Mouse (Mus musculus) MEL (cell line): ENCODE measurements around the gene Olfr56. TPM values are rescaled to one million over a fixed set of nuclear protein-coding genes. Genes with fewer than 3 reads are reported as not detected.

Source experiments
- DNase-seq: peaks from one replicate; pipeline ENCODE4 v3.0.0; 2011; ENCODE audit warnings: low read depth, low spot score
- H3K27ac ChIP-seq: 2 replicates; pipeline ENCODE4 v1.5.1; 2012; ENCODE audit warnings: low read depth, mild to moderate bottlenecking, control low read depth, low read length, moderate library complexity; ENCODE audit not compliant: control insufficient read depth
- H3K27me3 ChIP-seq, 2 experiments: fragments of 150-350 bp in 1 of 2; sonication (generic) in 1 of 2; 2 replicates each; pipeline ENCODE4 v1.6.1; 2012; ENCODE audit warnings: low read length in 2 of 2, mild to moderate bottlenecking in 2 of 2, improper control_type of control experiment in 1 of 2, moderate library complexity in 1 of 2; ENCODE audit not compliant: insufficient read depth in 2 of 2, control insufficient read depth in 1 of 2
- H3K36me3 ChIP-seq, 2 experiments: 2 replicates each; pipeline ENCODE4 v1.6.1; 2012 to 2014; ENCODE audit warnings: low read length in 2 of 2, improper control_type of control experiment in 1 of 2, inconsistent platforms in 1 of 2, mild to moderate bottlenecking in 1 of 2; ENCODE audit not compliant: insufficient read depth in 2 of 2, control insufficient read depth in 1 of 2
- H3K4me1 ChIP-seq, 2 experiments: fragments of 150-350 bp in 1 of 2; sonication (generic) in 1 of 2; 2 replicates each; pipeline ENCODE4 v1.6.1; 2012; ENCODE audit warnings: low read length in 2 of 2, improper control_type of control experiment in 1 of 2, mild to moderate bottlenecking in 1 of 2; ENCODE audit not compliant: insufficient read depth in 2 of 2, control insufficient read depth in 1 of 2
- H3K4me3 ChIP-seq, 2 experiments: fragments of 150-350 bp in 1 of 2; sonication (generic) in 1 of 2; 2 replicates each; pipeline ENCODE4 v1.5.1; 2012; ENCODE audit warnings: low read depth in 2 of 2, low read length in 2 of 2, mild to moderate bottlenecking in 2 of 2, moderate library complexity in 2 of 2, control low read depth in 1 of 2, improper control_type of control experiment in 1 of 2; ENCODE audit not compliant: control insufficient read depth in 1 of 2, insufficient read depth in 1 of 2
- H3K79me2 ChIP-seq: 2 replicates; pipeline ENCODE4 v1.6.1; 2012; ENCODE audit warnings: mild to moderate bottlenecking, low read length, moderate library complexity; ENCODE audit not compliant: control insufficient read depth, poor library complexity, insufficient read depth
- H3K9ac ChIP-seq: 2 replicates; pipeline ENCODE4 v1.6.1; 2012; ENCODE audit warnings: low read depth, mild to moderate bottlenecking, control low read depth, low read length, moderate library complexity; ENCODE audit not compliant: control insufficient read depth, poor library complexity, severe bottlenecking
- H3K9me3 ChIP-seq: fragments of 150-350 bp; sonication (generic); replicated peaks from 2 replicates; pipeline ENCODE4 v1.6.1; 2012; ENCODE audit warnings: mild to moderate bottlenecking, low read length, improper control_type of control experiment, moderate library complexity; ENCODE audit not compliant: insufficient read depth
- BHLHE40 ChIP-seq: IDR thresholded peaks from 2 replicates; pipeline ENCODE4 v1.6.1; 2012; ENCODE audit warnings: low read depth, mild to moderate bottlenecking, inconsistent platforms, low read length, improper control_type of control experiment, borderline replicate concordance
- CHD1 ChIP-seq: IDR thresholded peaks from 2 replicates; pipeline ENCODE4 v1.6.1; 2012; ENCODE audit warnings: low read depth, mild to moderate bottlenecking, inconsistent platforms, low read length, improper control_type of control experiment
- CHD2 ChIP-seq: IDR thresholded peaks from 2 replicates; pipeline ENCODE4 v1.6.1; 2011; ENCODE audit warnings: low read length, improper control_type of control experiment
- CTCF ChIP-seq, 3 experiments: IDR thresholded peaks in 2 of 3; conservative IDR thresholded peaks in 1 of 3; 2 replicates each; pipeline ENCODE4 v1.5.1; 2011 to 2012; ENCODE audit warnings: low read length in 3 of 3, low read depth in 2 of 3, mild to moderate bottlenecking in 2 of 3, improper control_type of control experiment in 1 of 3, inconsistent platforms in 1 of 3, mixed read lengths in 1 of 3, moderate library complexity in 1 of 3; ENCODE audit not compliant: control insufficient read depth in 1 of 3, insufficient read depth in 1 of 3, poor library complexity in 1 of 3, severe bottlenecking in 1 of 3
- E2F4 ChIP-seq: IDR thresholded peaks from 2 replicates; pipeline ENCODE4 v1.6.1; 2011; ENCODE audit warnings: low read depth, low read length, improper control_type of control experiment, borderline replicate concordance
- ELF1 ChIP-seq: IDR thresholded peaks from 2 replicates; pipeline ENCODE4 v1.6.1; 2014; ENCODE audit warnings: low read depth, mild to moderate bottlenecking, inconsistent platforms, low read length, improper control_type of control experiment, moderate library complexity
- EP300 ChIP-seq, 2 experiments: IDR thresholded peaks; 2 replicates each; pipeline ENCODE4 v1.6.1; 2011; ENCODE audit warnings: improper control_type of control experiment in 2 of 2, low read length in 2 of 2, low read depth in 1 of 2, mild to moderate bottlenecking in 1 of 2
- ETS1 ChIP-seq: IDR thresholded peaks from 2 replicates; pipeline ENCODE4 v1.6.1; 2012; ENCODE audit warnings: low read depth, mild to moderate bottlenecking, inconsistent platforms, low read length, improper control_type of control experiment, moderate library complexity
- GABPA ChIP-seq: IDR thresholded peaks from 2 replicates; pipeline ENCODE4 v1.6.1; 2012; ENCODE audit warnings: low read depth, mild to moderate bottlenecking, inconsistent platforms, low read length, improper control_type of control experiment, moderate library complexity
- GATA1 ChIP-seq: IDR thresholded peaks from 2 replicates; pipeline ENCODE4 v1.6.1; 2011; ENCODE audit warnings: low read depth, low read length, improper control_type of control experiment
- HCFC1 ChIP-seq: IDR thresholded peaks from 2 replicates; pipeline ENCODE4 v1.6.1; 2012; ENCODE audit warnings: low read depth, mild to moderate bottlenecking, inconsistent platforms, low read length, improper control_type of control experiment, moderate library complexity
- JUND ChIP-seq: IDR thresholded peaks from 2 replicates; pipeline ENCODE4 v1.6.1; 2011; ENCODE audit warnings: low read depth, mild to moderate bottlenecking, improper control_type of control experiment, low read length
- KAT2A ChIP-seq: conservative IDR thresholded peaks from 2 replicates; pipeline ENCODE4 v1.6.1; 2012; ENCODE audit warnings: low read depth, low read length, improper control_type of control experiment, inconsistent platforms
- MAX ChIP-seq: IDR thresholded peaks from 2 replicates; pipeline ENCODE4 v1.6.1; 2011; ENCODE audit warnings: low read length, improper control_type of control experiment
- MAZ ChIP-seq: IDR thresholded peaks from 2 replicates; pipeline ENCODE4 v1.6.1; 2012; ENCODE audit warnings: low read depth, mild to moderate bottlenecking, inconsistent platforms, low read length, improper control_type of control experiment
- MXI1 ChIP-seq: IDR thresholded peaks from 2 replicates; pipeline ENCODE4 v1.6.1; 2011; ENCODE audit warnings: mild to moderate bottlenecking, low read depth, low read length, improper control_type of control experiment
- MYB ChIP-seq: IDR thresholded peaks from 2 replicates; pipeline ENCODE4 v1.6.1; 2011; ENCODE audit warnings: mild to moderate bottlenecking, low read depth, low read length, improper control_type of control experiment
- MYC ChIP-seq: IDR thresholded peaks from 2 replicates; pipeline ENCODE4 v1.6.1; 2011; ENCODE audit warnings: low read depth, mild to moderate bottlenecking, low read length, improper control_type of control experiment, moderate library complexity
- NELFE ChIP-seq: IDR thresholded peaks from 2 replicates; pipeline ENCODE4 v1.6.1; 2011; ENCODE audit warnings: low read depth, low read length, improper control_type of control experiment
- POLR2A ChIP-seq, 2 experiments: IDR thresholded peaks; 2 replicates each; pipeline ENCODE4 v1.6.1; 2011 to 2012; ENCODE audit warnings: low read length in 2 of 2, mild to moderate bottlenecking in 2 of 2, control low read depth in 1 of 2, improper control_type of control experiment in 1 of 2, low read depth in 1 of 2, moderate library complexity in 1 of 2; ENCODE audit not compliant: control insufficient read depth in 1 of 2, insufficient read depth in 1 of 2, poor library complexity in 1 of 2
- POLR2AphosphoS2 ChIP-seq: IDR thresholded peaks from 2 replicates; pipeline ENCODE4 v1.6.1; 2011; ENCODE audit warnings: low read length, improper control_type of control experiment
- POLR2AphosphoS5 ChIP-seq: IDR thresholded peaks from 2 replicates; pipeline ENCODE4 v1.6.1; 2012; ENCODE audit warnings: low read depth, borderline replicate concordance, mild to moderate bottlenecking, inconsistent platforms, low read length, moderate library complexity, mixed read lengths
- RAD21 ChIP-seq: IDR thresholded peaks from 2 replicates; pipeline ENCODE4 v1.6.1; 2011; ENCODE audit warnings: mild to moderate bottlenecking, low read depth, low read length, improper control_type of control experiment
- RCOR1 ChIP-seq: IDR thresholded peaks from 2 replicates; pipeline ENCODE4 v1.6.1; 2012; ENCODE audit warnings: low read depth, mild to moderate bottlenecking, inconsistent platforms, low read length, improper control_type of control experiment
- SIN3A ChIP-seq: IDR thresholded peaks from 2 replicates; pipeline ENCODE4 v1.6.1; 2012; ENCODE audit warnings: low read length, improper control_type of control experiment, inconsistent platforms
- SMC3 ChIP-seq: IDR thresholded peaks from 2 replicates; pipeline ENCODE4 v1.6.1; 2011; ENCODE audit warnings: low read depth, low read length, improper control_type of control experiment
- TAL1 ChIP-seq: IDR thresholded peaks from 2 replicates; pipeline ENCODE4 v1.6.1; 2012; ENCODE audit warnings: mild to moderate bottlenecking, inconsistent platforms, low read length, moderate library complexity, mixed read lengths
- TBP ChIP-seq: IDR thresholded peaks from 2 replicates; pipeline ENCODE4 v1.8.0; 2011; ENCODE audit warnings: low read depth, low read length, improper control_type of control experiment
- TCF12 ChIP-seq: IDR thresholded peaks from 2 replicates; pipeline ENCODE4 v1.6.1; 2014; ENCODE audit warnings: low read depth, mild to moderate bottlenecking, inconsistent platforms, low read length, improper control_type of control experiment, moderate library complexity
- UBTF ChIP-seq: IDR thresholded peaks from 2 replicates; pipeline ENCODE4 v1.6.1; 2012; ENCODE audit warnings: low read depth, mild to moderate bottlenecking, inconsistent platforms, low read length, improper control_type of control experiment, moderate library complexity, borderline replicate concordance; ENCODE audit not compliant: insufficient read depth
- USF1 ChIP-seq: IDR thresholded peaks from 2 replicates; pipeline ENCODE4 v1.6.1; 2014; ENCODE audit warnings: low read depth, mild to moderate bottlenecking, inconsistent platforms, low read length, improper control_type of control experiment, moderate library complexity
- ZC3H11A ChIP-seq: IDR thresholded peaks from 2 replicates; pipeline ENCODE4 v1.6.1; 2012; ENCODE audit warnings: low read depth, mild to moderate bottlenecking, inconsistent platforms, low read length, improper control_type of control experiment
- ZKSCAN1 ChIP-seq: IDR thresholded peaks from 2 replicates; pipeline ENCODE4 v1.6.1; 2012; ENCODE audit warnings: low read depth, mild to moderate bottlenecking, inconsistent platforms, low read length, improper control_type of control experiment, moderate library complexity
- ZMIZ1 ChIP-seq: IDR thresholded peaks from 2 replicates; pipeline ENCODE4 v1.6.1; 2012; ENCODE audit warnings: low read depth, mild to moderate bottlenecking, inconsistent platforms, low read length, improper control_type of control experiment, moderate library complexity
- ZNF384 ChIP-seq: IDR thresholded peaks from 2 replicates; pipeline ENCODE4 v1.6.1; 2012; ENCODE audit warnings: low read depth, mild to moderate bottlenecking, inconsistent platforms, low read length, improper control_type of control experiment
- polyA plus RNA-seq, 2 experiments: library from polyadenylated mRNA; stranded (reverse) in 1 of 2; unstranded in 1 of 2; fragments of >175 nt in 1 of 2; fragments of >200 nt in 1 of 2; gene quantifications; 2 replicates each; pipeline versions ENCODE4 v1.2.1 to v1.2.4; 2012; ENCODE audit warnings: low replicate concordance in 2 of 2, low read depth in 1 of 2; ENCODE audit not compliant: insufficient read length in 2 of 2, insufficient read depth in 1 of 2, missing spikeins in 1 of 2
- total RNA-seq: library from RNA; depleted of rRNA; stranded (reverse); fragments of 300-350 nt; gene quantifications from 2 replicates; pipeline ENCODE4 v1.2.3, GENCODE M21; 2012

Olfr56 gene
- total and polyA plus RNA-seq, 3 experiments: 0.58 to 0.92 TPM; not detected in 1

GRCm38 (mm10) chr11:49087830-49088616, 109.3 kb downstream of the Olfr56 start:
- Histone ChIP-seq H3K4me3 (peak overlapping the region; percentile 36 to 41; a peak in 3 of 4 replicates), H3K9ac (peak overlapping the region; percentile 62), H3K4me1 (peaks cover 67 to 75% of the 10 kb centered on the region in 2 experiments), H3K27ac (peak overlapping the region; percentile 78)
- DNase-seq: peak; percentile 90
- TF ChIP-seq CTCF (IDR thresholded peaks at IDR 0.05 in 2 of 3, conservative IDR thresholded peaks at IDR 0.05 in 1 of 3; ENCODE audit: control insufficient read depth in 1 of 3, insufficient read depth in 1 of 3, low read depth in 2 of 3, low read length in 3 of 3, poor library complexity in 1 of 3, severe bottlenecking in 1 of 3) (no peak), GABPA (no peak), ELF1 (no peak), CHD2 (no peak), MXI1 (peak; percentile 53), E2F4 (no peak), MYB (0 out of 2 replicates have a peak, but pooled peaks have one; percentile 43), RCOR1 (peak; percentile 7; the same call in 1 of the 2 replicates), TAL1 (peak; percentile 86), KAT2A (no peak; the same call in 1 of the 2 replicates), UBTF (peak; percentile 84; the same call in 1 of the 2 replicates), ETS1 (peak; percentile 97), ZNF384 (no peak), MAZ (peak; percentile 44; the same call in 1 of the 2 replicates), MYC (peak; percentile 45; the same call in 1 of the 2 replicates), HCFC1 (no peak), USF1 (peak; percentile 48; the same call in 1 of the 2 replicates), BHLHE40 (peak; percentile 67; the same call in 1 of the 2 replicates), POLR2AphosphoS2 (peak; percentile 24; the same call in 1 of the 2 replicates), SIN3A (peak; percentile 43), POLR2A (IDR thresholded peaks at IDR 0.05; ENCODE audit: control insufficient read depth in 1 of 2, insufficient read depth in 1 of 2, low read depth in 1 of 2, low read length in 2 of 2, poor library complexity in 1 of 2) (peak in 1 of 2 experiments; percentile 56; a peak in 2 of 4 replicates), TCF12 (peak; percentile 88), POLR2AphosphoS5 (no peak; the same call in 1 of the 2 replicates), CHD1 (peak; percentile 59; the same call in 1 of the 2 replicates), TBP (peak; percentile 85), SMC3 (no peak), ZC3H11A (peak; percentile 24; the same call in 1 of the 2 replicates), ZMIZ1 (no peak), EP300 (IDR thresholded peaks at IDR 0.05; ENCODE audit: low read depth in 1 of 2, low read length in 2 of 2) (peak; percentile 55 to 89), MAX (peak; percentile 59; the same call in 1 of the 2 replicates), RAD21 (no peak), JUND (no peak), ZKSCAN1 (no peak), GATA1 (0 out of 2 replicates have a peak, but pooled peaks have one; percentile 53), NELFE (no peak; the same call in 1 of the 2 replicates)
- TF ChIP-seq, all 39 proteins: peak for 20
- peaks cover 2 to 81% of the 10 kb centered on the region in 2 experiments; a peak in 3 of 4 replicates for H3K36me3 ChIP-seq
- H3K9me3 ChIP-seq: no peaks in the 10 kb centered on the region
- no peaks in the 10 kb centered on the region for H3K27me3 ChIP-seq
- no peaks in the 10 kb centered on the region; the same call in none of the 2 replicates for H3K79me2 ChIP-seq
